Mouse (Mus musculus): ENCODE results near the gene Prkch. TPM values are rescaled to one million over a fixed set of nuclear protein-coding genes. Genes with fewer than 3 reads are reported as not detected.
A peak's percentile ranks its signal among the peaks of the same experiment; 100 is the strongest.

Gene Prkch
- total RNA-seq, 2 experiments from 2014 or later: 5.5 to 7.6 TPM

GRCm38 (mm10) chr12:73736931-73737330 lies 152.3 kb downstream of the Prkch start:
- DNase-seq: no peak
- Histone ChIP-seq H3K4me3 (no peak overlapping the region), H3K27ac (no peak overlapping the region)
- no peak for TF ChIP-seq CTCF (IDR thresholded peaks at IDR 0.05)
- intact Hi-C loops (cut with DNase I): no loop called here

GRCm38 (mm10) chr12:73739611-73740219 lies 155.1 kb downstream of the Prkch start:
- intact Hi-C loops (cut with DNase I): no loop called here
- no peak overlapping the region for H3K4me3 ChIP-seq
- no peak for TF ChIP-seq CTCF (IDR thresholded peaks at IDR 0.05)
- H3K27ac ChIP-seq: 0 out of 2 replicates have a peak overlapping the region, but pooled peaks have one; percentile 28
- DNase-seq: peak; percentile 22

- Histone ChIP-seq H3K27ac (no peak overlapping the region), H3K4me3 (no peak overlapping the region)
- intact Hi-C loops (cut with DNase I): no loop called here
- no peak for DNase-seq
- no peak for TF ChIP-seq CTCF (IDR thresholded peaks at IDR 0.05)
These were observed 158.0 kb downstream of the Prkch start for GRCm38 (mm10) chr12:73742577-73742976.

- Histone ChIP-seq H3K27ac (no peak overlapping the region), H3K4me3 (no peak overlapping the region)
- TF ChIP-seq CTCF (IDR thresholded peaks at IDR 0.05): no peak
- DNase-seq: no peak
- intact Hi-C loops (cut with DNase I): no loop called here
These were observed 158.5 kb downstream of the Prkch start for GRCm38 (mm10) chr12:73743087-73743486.

- H3K27ac ChIP-seq: no peak overlapping the region
- intact Hi-C loops (cut with DNase I): no loop called here
- no peak for DNase-seq
- no peak overlapping the region for H3K4me3 ChIP-seq
- no peak for TF ChIP-seq CTCF (IDR thresholded peaks at IDR 0.05)
These were observed 161.5 kb downstream of the Prkch start for GRCm38 (mm10) chr12:73746072-73746471.

- DNase-seq: no peak
- H3K27ac ChIP-seq: no peak overlapping the region
- intact Hi-C loops (cut with DNase I): no loop called here
- no peak for TF ChIP-seq CTCF (IDR thresholded peaks at IDR 0.05)
- H3K4me3 ChIP-seq: no peak overlapping the region
These were observed 163.8 kb downstream of the Prkch start for GRCm38 (mm10) chr12:73748373-73748772.

- intact Hi-C loops (cut with DNase I): no loop called here
- H3K27ac ChIP-seq: peak overlapping the region; percentile 67; the same call in 1 of the 2 replicates
- no peak for TF ChIP-seq CTCF (IDR thresholded peaks at IDR 0.05)
- no peak for DNase-seq
- no peak overlapping the region for H3K4me3 ChIP-seq
These were observed 170.0 kb downstream of the Prkch start for GRCm38 (mm10) chr12:73754476-73755150.

- no peak for TF ChIP-seq CTCF (IDR thresholded peaks at IDR 0.05)
- peak; percentile 31 for DNase-seq
- Histone ChIP-seq H3K4me3 (no peak overlapping the region), H3K27ac (peak overlapping the region; percentile 67)
- intact Hi-C loops (cut with DNase I): no loop called here
These were observed 171.1 kb downstream of the Prkch start for GRCm38 (mm10) chr12:73755646-73756045.

- no peak for TF ChIP-seq CTCF (IDR thresholded peaks at IDR 0.05)
- intact Hi-C loops (cut with DNase I): no loop called here
These were observed 171.9 kb downstream of the Prkch start for GRCm38 (mm10) chr12:73756527-73756926.

GRCm38 (mm10) chr12:73762001-73762400 lies 177.4 kb downstream of the Prkch start:
- TF ChIP-seq CTCF (IDR thresholded peaks at IDR 0.05): no peak
- intact Hi-C loops (cut with DNase I): no loop called here
- Histone ChIP-seq H3K4me3 (no peak overlapping the region), H3K27ac (no peak overlapping the region)
- DNase-seq: no peak

More at GRCm38 (mm10) chr12:73756527-73756926, 171.9 kb downstream of the Prkch start:
- no peak for DNase-seq
- Histone ChIP-seq H3K4me3 (no peak overlapping the region), H3K27ac (peak overlapping the region; percentile 67; the same call in 1 of the 2 replicates)

GRCm38 (mm10) chr12:73762762-73763161 lies 178.2 kb downstream of the Prkch start:
- intact Hi-C loops (cut with DNase I): no loop called here
- DNase-seq: no peak
- TF ChIP-seq CTCF (IDR thresholded peaks at IDR 0.05): no peak
- Histone ChIP-seq H3K4me3 (no peak overlapping the region), H3K27ac (no peak overlapping the region)

GRCm38 (mm10) chr12:73764649-73765525 lies 180.3 kb downstream of the Prkch start:
- H3K4me3 ChIP-seq: no peak overlapping the region
- TF ChIP-seq CTCF (IDR thresholded peaks at IDR 0.05): no peak
- intact Hi-C loops (cut with DNase I): no loop called here
- peak overlapping the region; percentile 48; the same call in 1 of the 2 replicates for H3K27ac ChIP-seq
- peak; percentile 29 for DNase-seq

- intact Hi-C loops (cut with DNase I): no loop called here
- Histone ChIP-seq H3K4me3 (no peak overlapping the region), H3K27ac (no peak overlapping the region)
- no peak for DNase-seq
- TF ChIP-seq CTCF (IDR thresholded peaks at IDR 0.05): no peak
These were observed 181.6 kb downstream of the Prkch start for GRCm38 (mm10) chr12:73766152-73766551.

Data from gastrocnemius, adult 2 months (tissue).